Mouse (Mus musculus): ENCODE results near the gene Sec31a. TPM values are rescaled to one million over a fixed set of nuclear protein-coding genes. Genes with fewer than 3 reads are reported as not detected.

Sec31a gene
- polyA plus RNA-seq, 1 experiment from 2014 or later = 96.3 TPM

DNA sequence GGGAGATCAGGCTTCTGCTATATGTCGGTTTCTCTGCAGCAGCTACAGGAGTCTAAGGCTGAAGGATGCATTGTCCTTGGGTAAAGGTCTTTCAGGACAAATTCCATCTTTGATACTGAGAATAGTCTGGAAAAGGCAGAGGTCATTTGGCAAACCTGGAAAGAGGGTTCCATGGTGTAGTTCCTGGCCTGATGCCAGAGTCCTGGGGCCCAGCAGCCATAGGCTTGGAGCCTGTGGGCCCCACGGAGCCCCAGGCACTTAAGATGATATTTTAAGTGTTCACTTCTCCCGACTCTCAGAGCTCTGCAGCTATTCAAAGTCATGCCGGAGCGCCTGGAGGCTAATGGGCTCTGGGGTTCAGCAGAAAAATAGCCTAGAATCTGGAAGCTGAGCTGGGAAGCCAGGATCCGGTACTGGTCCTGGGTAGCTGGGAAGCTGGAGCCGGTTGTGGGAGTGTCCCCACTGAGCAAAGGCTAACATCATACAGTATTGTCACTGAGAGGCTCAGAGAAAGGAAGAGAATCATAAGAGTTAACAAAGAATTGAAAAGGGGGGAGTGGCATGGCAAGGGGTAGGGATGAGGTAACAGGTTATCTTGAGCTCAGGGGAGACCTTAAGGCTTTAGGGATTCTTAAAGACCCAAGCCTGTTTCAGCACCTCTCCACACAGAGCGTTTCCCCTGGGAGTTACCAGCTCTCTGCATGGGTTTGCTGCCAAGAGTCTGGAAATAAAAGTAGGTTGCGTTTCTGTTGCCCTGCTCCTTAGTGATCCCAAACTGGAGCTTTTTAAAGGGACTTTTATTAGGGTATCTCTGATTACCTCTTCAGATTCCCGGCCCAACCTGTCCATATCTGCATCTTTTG is 62.8 kb downstream of the Sec31a start:
- no peaks in the 10 kb centered on the region for H3K4me1 ChIP-seq (ENCODE audit: insufficient read depth, low read depth, low read length)
- no peaks in the 10 kb centered on the region for H3K9me3 ChIP-seq (ENCODE audit: low read length)
- H3K9ac ChIP-seq (replicated peaks; ENCODE audit: low read depth) = no peak overlapping the region
- ATAC-seq (no peak), DNase-seq (ENCODE audit: low spot score) (no peak)
- TF ChIP-seq EP300 (IDR thresholded peaks at IDR 0.05) (no peak), CTCF (IDR thresholded peaks at IDR 0.05) (no peak)
- H3K36me3 ChIP-seq (ENCODE audit: insufficient read depth, low read length) = no peaks in the 10 kb centered on the region
- H3K27ac ChIP-seq (ENCODE audit: low read length) = no peak overlapping the region
- 41% methylated on average over 10 of the region's 10 CpGs for WGBS
- H3K4me3 ChIP-seq (ENCODE audit: low read depth, low read length) = no peak overlapping the region
- H3K27me3 ChIP-seq (replicated peaks; ENCODE audit: insufficient read depth, low read length) = no peaks in the 10 kb centered on the region
- H3K4me2 ChIP-seq (replicated peaks; ENCODE audit: low read depth, low read length) = no peak overlapping the region

DNA sequence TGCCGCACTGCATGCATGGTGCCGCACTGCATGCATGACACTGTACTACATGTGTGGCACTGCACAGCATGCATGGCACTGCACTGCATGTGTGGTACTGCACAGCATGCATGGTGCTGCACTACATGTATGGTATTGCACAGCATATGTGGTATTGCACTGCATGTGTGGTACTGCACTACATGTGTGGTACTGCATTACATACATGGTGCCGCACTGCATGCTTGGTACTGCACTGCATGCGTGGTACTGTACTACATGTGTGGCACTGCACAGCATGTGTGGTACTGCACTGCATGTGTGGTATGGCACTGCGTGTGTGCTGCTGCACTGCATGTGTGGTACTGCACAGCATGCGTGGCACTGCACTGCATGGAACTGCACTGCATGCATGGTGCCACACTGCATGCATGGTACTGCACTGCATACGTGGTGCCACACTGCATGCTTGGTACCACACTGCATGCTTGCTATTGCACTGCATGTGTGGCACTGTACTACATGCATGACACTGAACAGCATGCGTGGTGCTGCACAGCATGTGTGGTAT is 65.1 kb downstream of the Sec31a start:
- H3K9me3 ChIP-seq (ENCODE audit: low read length) = no peaks in the 10 kb centered on the region
- 97% methylated on average over 8 of the region's 8 CpGs for WGBS
- TF ChIP-seq CTCF (IDR thresholded peaks at IDR 0.05) (no peak), EP300 (IDR thresholded peaks at IDR 0.05) (no peak)
- DNase-seq (ENCODE audit: low spot score) (no peak), ATAC-seq (no peak)
- no peak overlapping the region for H3K27ac ChIP-seq (ENCODE audit: low read length)
- no peak overlapping the region for H3K9ac ChIP-seq (replicated peaks; ENCODE audit: low read depth)
- no peaks in the 10 kb centered on the region for H3K4me1 ChIP-seq (ENCODE audit: insufficient read depth, low read depth, low read length)
- no peaks in the 10 kb centered on the region for H3K36me3 ChIP-seq (ENCODE audit: insufficient read depth, low read length)
- H3K27me3 ChIP-seq (replicated peaks; ENCODE audit: insufficient read depth, low read length) = no peaks in the 10 kb centered on the region
- no peak overlapping the region for H3K4me2 ChIP-seq (replicated peaks; ENCODE audit: low read depth, low read length)
- H3K4me3 ChIP-seq (ENCODE audit: low read depth, low read length) = no peak overlapping the region

DNA sequence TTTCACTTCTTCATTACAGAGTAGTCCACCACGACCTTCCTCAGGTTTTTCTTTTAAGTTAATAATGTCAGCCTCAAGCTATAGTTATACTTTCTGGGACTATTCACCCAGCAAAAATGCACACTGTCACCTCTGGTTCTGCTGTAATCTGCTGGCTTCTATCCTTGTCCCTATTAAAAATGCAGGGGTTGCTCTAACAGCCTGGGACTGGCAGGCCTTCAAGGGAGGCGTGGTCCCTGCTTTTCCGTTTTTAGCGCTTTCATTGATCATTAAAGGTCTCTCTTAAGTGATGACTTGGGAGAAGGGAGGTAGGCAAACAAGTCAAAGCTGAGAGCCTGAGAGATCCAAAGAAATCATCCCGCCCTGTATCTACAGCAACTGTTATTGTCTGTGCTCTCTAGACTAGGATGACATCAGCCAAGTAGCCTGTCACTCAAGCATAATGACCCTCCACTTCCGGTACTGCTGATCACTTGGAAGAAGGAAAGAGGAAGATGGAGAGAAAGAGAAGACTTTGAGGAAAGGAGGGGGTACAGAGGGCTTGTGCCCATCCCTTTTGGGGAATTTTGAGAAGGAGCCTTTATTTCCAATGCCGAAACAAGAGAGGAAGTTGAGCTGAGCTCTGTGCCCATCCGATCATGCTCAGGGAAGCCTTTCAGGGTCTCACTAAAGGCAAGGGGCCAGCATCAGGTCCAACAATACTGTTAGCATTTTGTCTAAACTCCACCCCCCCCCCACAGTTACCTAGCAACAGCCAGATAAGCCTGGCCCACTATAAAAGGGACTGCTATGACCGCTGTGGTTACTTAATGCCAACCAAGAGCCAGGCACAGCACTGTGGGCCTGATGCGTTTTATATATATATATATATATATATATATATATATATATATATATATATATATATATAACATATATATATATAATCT is 66.5 kb downstream of the Sec31a start:
- Histone ChIP-seq H3K4me2 (replicated peaks; ENCODE audit: low read depth, low read length) (no peak overlapping the region), H3K4me1 (ENCODE audit: insufficient read depth, low read depth, low read length) (no peaks in the 10 kb centered on the region), H3K36me3 (ENCODE audit: insufficient read depth, low read length) (no peaks in the 10 kb centered on the region), H3K27ac (ENCODE audit: low read length) (no peak overlapping the region), H3K27me3 (replicated peaks; ENCODE audit: insufficient read depth, low read length) (no peaks in the 10 kb centered on the region), H3K4me3 (ENCODE audit: low read depth, low read length) (no peak overlapping the region), H3K9ac (replicated peaks; ENCODE audit: low read depth) (no peak overlapping the region), H3K9me3 (ENCODE audit: low read length) (no peaks in the 10 kb centered on the region)
- 53% methylated on average over 10 of the region's 10 CpGs for WGBS
- peak; percentile 33 for DNase-seq (ENCODE audit: low spot score)
- no peak for ATAC-seq
- TF ChIP-seq EP300 (IDR thresholded peaks at IDR 0.05) (no peak), CTCF (IDR thresholded peaks at IDR 0.05) (no peak)

DNA sequence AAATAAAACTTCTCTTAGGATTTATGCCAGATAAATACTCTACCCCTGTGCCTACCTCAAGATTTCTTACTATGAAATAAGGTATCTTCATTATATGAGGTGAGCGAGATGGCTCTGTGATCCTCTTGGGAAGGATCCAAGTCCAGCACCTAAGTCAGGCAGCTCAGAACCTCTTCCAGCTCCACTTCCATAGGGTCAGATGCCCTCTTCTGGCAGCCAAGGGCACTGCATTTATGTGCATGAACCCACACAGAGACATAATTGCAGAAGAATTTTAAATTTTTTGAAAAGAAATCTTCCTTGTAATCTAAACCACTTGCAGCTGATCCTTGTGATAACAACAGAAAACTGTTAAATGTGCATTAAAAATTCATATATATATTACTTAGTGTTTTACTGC is 70.9 kb downstream of the Sec31a start:
- no peak for ATAC-seq
- H3K9ac ChIP-seq (replicated peaks; ENCODE audit: low read depth) = no peak overlapping the region
- H3K27ac ChIP-seq (ENCODE audit: low read length) = no peak overlapping the region
- H3K36me3 ChIP-seq (ENCODE audit: insufficient read depth, low read length) = no peaks in the 10 kb centered on the region
- no peak for DNase-seq (ENCODE audit: low spot score)
- H3K27me3 ChIP-seq (replicated peaks; ENCODE audit: insufficient read depth, low read length) = no peaks in the 10 kb centered on the region
- no peak overlapping the region for H3K4me2 ChIP-seq (replicated peaks; ENCODE audit: low read depth, low read length)
- WGBS = 87% methylated on average over 1 of the region's 1 CpGs
- H3K4me3 ChIP-seq (ENCODE audit: low read depth, low read length) = no peak overlapping the region
- no peaks in the 10 kb centered on the region for H3K4me1 ChIP-seq (ENCODE audit: insufficient read depth, low read depth, low read length)
- no peak for TF ChIP-seq EP300 (IDR thresholded peaks at IDR 0.05)
- peak; percentile 54 for TF ChIP-seq CTCF (IDR thresholded peaks at IDR 0.05)
- H3K9me3 ChIP-seq (ENCODE audit: low read length) = no peaks in the 10 kb centered on the region

DNA sequence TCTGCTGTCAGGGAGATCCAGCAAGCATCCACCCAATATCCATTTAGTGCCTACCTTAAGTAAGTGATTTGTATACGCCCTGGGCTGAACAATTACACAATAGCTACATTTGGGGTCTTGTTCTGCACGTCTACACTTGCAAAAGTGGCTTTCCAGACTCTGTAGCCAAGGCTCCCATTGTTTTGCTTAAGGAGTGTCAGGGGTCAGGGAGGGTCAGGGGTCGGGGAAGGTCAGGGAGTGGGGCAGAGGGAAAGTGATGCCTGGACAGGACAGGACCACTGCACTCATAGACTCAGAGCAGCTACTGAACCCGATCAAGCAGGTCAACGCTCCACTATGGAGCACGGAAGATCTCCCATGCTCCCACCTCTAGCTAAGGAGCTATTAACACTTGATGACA is 72.9 kb downstream of the Sec31a start:
- H3K9ac ChIP-seq (replicated peaks; ENCODE audit: low read depth) = no peak overlapping the region
- no peak for TF ChIP-seq CTCF (IDR thresholded peaks at IDR 0.05)
- H3K27ac ChIP-seq (ENCODE audit: low read length) = no peak overlapping the region
- no peaks in the 10 kb centered on the region for H3K4me1 ChIP-seq (ENCODE audit: insufficient read depth, low read depth, low read length)
- no peak overlapping the region for H3K4me3 ChIP-seq (ENCODE audit: low read depth, low read length)
- DNase-seq (ENCODE audit: low spot score) = no peak
- no peaks in the 10 kb centered on the region for H3K9me3 ChIP-seq (ENCODE audit: low read length)
- 47% methylated on average over 6 of the region's 6 CpGs for WGBS
- ATAC-seq = no peak
- H3K36me3 ChIP-seq (ENCODE audit: insufficient read depth, low read length) = no peaks in the 10 kb centered on the region
- H3K27me3 ChIP-seq (replicated peaks; ENCODE audit: insufficient read depth, low read length) = no peaks in the 10 kb centered on the region
- H3K4me2 ChIP-seq (replicated peaks; ENCODE audit: low read depth, low read length) = no peak overlapping the region

DNA sequence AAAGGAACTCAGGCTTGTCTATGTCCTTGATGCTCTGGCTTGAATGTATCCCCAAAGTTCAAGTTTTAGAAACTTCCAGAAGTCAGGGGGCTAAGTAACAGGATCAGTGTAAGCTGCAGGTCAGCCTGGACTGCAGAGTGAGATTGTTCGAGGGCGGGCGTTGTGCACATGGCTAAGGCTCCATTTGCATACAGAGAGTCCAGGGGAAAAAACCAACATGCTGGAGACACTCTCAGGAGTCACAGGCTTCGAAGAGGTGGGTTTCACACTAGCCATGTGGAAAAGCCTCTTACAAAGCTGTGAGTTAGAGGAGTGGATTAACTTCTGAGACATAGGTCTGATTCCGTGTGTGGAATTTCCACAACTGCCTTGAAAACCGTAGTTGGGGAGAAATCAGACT is 73.6 kb downstream of the Sec31a start:
- no peaks in the 10 kb centered on the region for H3K36me3 ChIP-seq (ENCODE audit: insufficient read depth, low read length)
- 70% methylated on average over 6 of the region's 6 CpGs for WGBS
- no peak for ATAC-seq

More for the DNA sequence above, 73.6 kb downstream of the Sec31a start:
- Histone ChIP-seq H3K4me2 (replicated peaks; ENCODE audit: low read depth, low read length) (no peak overlapping the region), H3K4me3 (ENCODE audit: low read depth, low read length) (no peak overlapping the region), H3K9ac (replicated peaks; ENCODE audit: low read depth) (no peak overlapping the region), H3K9me3 (ENCODE audit: low read length) (no peaks in the 10 kb centered on the region), H3K4me1 (ENCODE audit: insufficient read depth, low read depth, low read length) (no peaks in the 10 kb centered on the region), H3K27ac (ENCODE audit: low read length) (no peak overlapping the region), H3K27me3 (replicated peaks; ENCODE audit: insufficient read depth, low read length) (no peaks in the 10 kb centered on the region)
- DNase-seq (ENCODE audit: low spot score) = no peak
- TF ChIP-seq CTCF (IDR thresholded peaks at IDR 0.05) (no peak), EP300 (IDR thresholded peaks at IDR 0.05) (no peak)

Data from lung, postnatal 0 days (tissue).